Mouse (Mus musculus): ENCODE measurements around the gene Ptpn18.
"Not testable (repeated sequence)": the region's sequence is repeated elsewhere in the genome, so short reads cannot be mapped to it uniquely, and the experiment has no call there.

The Ptpn18 gene

DNA sequence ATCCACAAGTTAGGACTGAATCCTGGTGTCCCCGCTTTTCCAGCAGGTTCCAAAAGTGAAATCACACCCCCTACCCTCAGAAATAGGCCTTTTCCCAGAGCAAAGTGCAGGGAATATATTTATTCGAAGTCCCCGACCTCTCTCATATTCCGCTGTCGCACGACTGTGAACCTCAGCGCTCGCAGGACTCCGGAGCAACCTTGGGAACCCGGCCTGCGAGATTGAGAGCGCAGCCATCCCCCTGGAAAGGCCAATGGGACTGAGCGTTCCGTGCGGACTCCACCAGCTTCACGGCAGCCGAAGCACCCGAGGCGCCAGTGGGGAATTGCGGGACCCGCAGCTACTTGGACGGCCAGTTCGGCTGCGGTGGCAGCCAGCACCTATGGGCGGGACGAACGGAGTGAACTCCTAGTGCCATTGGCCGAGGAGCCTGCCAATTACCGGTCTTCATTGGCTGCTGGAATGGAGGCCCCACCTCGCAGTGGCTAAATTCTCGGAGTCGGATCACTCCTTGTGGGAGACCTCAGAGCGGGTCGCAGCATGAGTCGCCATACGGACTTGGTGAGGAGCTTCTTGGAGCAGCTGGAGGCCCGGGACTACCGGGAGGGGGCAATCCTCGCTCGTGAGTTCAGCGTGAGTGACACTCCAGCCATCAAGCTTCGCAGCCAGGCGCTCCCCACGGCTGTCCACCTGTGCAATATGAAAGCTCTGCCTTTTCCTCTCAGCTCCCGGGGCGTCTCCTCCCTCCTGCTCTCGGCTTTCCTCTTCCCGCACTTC lies at the start of gene Ptpn18:
TSS of gene Ptpn18 (plus strand) at position 479 of the 777 bp plus-strand sequence.
- DNase-seq (ENCODE audit: low spot score): peak; percentile 86

DNA sequence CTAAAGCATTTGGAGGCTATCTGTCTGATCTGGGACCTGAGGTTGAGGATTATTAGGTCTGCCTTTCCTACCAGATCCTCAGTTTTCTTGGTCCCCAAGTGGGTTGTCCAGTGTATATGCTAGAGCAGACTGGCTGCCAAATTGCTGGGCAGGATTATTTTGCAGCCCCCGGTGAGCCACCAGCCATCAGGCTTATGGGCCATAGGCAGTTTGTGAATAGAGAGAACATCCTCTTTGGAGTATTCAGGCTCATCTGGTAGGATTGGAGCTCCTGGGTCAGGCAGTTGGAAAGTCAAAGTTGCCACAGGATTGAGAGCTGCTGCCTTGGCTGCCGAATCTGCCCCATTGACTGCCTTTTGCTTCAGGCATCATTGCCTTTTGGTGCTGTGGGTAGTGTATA lies 31.1 kb upstream of the Ptpn18 start:
- DNase-seq (ENCODE audit: low spot score): no peak

GRCm38 (mm10) chr1:34429281-34429680 lies 30.3 kb upstream of the Ptpn18 start:
- DNase-seq (ENCODE audit: low spot score): no peak

DNA sequence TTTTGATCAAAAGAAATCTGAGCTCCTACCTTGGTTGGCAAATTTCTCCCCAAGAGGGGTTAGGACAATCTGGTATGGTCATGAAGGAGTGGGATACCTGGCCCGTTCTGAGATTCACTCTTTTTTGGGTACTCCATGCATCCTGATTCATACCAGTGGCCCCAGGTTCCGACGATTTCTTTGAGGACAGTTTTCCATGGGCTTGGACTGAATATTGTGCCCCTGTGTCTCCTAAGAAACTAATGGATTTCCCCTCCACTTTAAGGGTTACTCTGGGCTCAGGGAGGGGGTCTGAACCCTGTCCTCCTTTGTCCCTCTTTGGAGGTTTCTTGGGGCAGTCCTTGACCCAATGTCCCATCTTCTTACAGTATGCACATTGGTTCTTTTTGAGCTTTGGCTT lies 28.6 kb upstream of the Ptpn18 start:
- no peak for DNase-seq (ENCODE audit: low spot score)

DNA sequence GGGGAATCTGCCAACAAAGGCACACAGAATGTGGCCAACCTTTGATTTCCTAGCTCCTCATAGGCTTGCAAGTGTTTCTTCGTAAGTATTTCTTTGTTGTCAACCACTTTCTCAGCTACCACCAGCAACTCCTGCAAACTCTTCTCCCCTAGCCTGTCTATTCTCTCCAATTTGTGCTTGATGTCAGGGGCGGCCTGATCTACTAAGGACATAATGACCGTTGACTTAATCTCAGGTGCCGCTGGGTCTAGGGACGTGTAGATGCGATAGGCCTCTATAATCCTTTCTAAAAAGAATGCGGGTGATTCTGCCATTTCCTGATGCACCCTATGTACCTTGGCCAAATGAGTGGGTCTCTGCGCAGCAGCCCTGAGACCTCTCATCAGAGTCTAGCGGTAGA lies 28.1 kb upstream of the Ptpn18 start:
- DNase-seq (ENCODE audit: low spot score): no peak

GRCm38 (mm10) chr1:34432411-34432775 lies 27.2 kb upstream of the Ptpn18 start:
- DNase-seq (ENCODE audit: low spot score): no peak

DNA sequence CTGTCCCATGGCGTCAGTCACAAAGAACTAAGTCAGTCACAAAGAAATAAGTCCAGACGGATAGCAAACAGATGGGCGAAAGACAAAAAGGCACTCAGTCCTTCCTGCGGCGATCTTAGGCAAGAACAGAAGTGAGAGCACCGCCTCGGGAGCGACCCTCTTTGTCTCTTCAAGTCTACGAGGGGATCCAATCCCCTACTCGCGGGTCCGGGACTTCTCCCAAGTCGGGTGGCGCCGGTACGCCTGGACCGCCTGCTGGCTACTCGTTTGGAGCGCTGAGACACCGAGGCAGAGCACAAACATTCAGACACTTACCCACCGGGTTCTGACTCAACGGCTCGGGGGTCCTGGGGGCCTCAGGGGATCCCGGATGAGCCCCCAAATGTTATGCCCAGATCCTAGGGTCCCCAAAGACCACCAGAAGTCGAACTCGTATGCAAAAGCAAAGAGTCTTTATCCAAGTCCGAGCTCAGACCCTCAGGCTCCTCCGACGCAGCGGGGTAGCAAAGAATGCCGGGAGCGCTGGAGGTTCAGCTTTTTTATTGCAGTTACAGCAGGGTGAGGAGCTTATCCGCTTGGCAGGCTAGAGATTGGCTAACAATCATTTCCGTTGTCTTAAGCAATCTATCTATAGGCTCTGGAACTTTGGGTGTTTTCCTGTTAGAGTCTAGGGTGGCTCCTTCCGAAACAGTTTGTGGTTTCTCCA lies 26.6 kb upstream of the Ptpn18 start:
- peak; percentile 13 for DNase-seq (ENCODE audit: low spot score)

GRCm38 (mm10) chr1:34433891-34434521 lies 25.6 kb upstream of the Ptpn18 start:
- DNase-seq (ENCODE audit: low spot score): no peak

DNA sequence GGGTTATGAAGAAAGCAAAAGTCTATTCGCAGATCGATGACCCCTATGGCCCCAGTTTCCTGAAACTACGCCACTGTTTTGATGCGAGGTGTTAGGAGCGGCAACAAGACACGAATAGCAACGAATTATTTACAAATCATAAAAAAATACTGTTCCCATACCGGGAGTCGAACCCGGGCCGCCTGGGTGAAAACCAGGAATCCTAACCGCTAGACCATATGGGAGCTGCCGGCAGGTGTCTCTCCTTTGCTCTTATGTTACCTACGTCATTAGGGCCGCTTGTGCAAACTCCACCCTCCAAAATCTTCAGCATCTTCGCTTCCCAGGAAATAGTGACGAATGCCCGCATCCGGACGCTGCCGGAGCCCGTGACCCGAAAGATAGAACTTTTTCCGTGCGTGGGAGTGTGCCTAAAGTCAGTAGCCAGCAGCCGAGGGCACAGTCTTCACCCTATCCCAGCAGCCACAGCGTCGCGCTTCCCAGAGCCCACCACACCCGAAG lies 24.9 kb upstream of the Ptpn18 start:
- peak; percentile 88 for DNase-seq (ENCODE audit: low spot score)

GRCm38 (mm10) chr1:34435371-34436120 lies 24.0 kb upstream of the Ptpn18 start:
- no peak for DNase-seq (ENCODE audit: low spot score)

DNA sequence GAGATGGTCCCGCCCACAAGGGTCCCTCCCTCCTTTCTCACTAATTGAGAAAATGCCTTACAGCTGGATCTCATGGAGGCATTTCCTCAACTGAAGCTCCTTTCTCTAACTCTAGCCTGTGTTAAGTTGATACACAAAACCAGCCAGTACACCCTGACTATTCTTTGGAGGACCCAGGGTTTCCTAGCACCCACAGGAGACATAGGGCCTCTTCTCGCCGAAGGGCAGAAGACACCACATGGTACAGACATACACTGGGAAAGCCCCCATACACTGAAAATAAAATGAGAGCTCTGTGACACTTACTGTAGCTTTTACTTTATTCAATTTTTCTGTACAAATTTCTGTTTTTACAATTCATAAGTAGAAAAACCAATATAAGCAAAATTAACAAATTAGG lies 23.2 kb upstream of the Ptpn18 start:
- DNase-seq (ENCODE audit: low spot score): no peak

GRCm38 (mm10) chr1:34437366-34437765 lies 22.2 kb upstream of the Ptpn18 start:
- DNase-seq (ENCODE audit: low spot score): not testable (repeated sequence)

DNA sequence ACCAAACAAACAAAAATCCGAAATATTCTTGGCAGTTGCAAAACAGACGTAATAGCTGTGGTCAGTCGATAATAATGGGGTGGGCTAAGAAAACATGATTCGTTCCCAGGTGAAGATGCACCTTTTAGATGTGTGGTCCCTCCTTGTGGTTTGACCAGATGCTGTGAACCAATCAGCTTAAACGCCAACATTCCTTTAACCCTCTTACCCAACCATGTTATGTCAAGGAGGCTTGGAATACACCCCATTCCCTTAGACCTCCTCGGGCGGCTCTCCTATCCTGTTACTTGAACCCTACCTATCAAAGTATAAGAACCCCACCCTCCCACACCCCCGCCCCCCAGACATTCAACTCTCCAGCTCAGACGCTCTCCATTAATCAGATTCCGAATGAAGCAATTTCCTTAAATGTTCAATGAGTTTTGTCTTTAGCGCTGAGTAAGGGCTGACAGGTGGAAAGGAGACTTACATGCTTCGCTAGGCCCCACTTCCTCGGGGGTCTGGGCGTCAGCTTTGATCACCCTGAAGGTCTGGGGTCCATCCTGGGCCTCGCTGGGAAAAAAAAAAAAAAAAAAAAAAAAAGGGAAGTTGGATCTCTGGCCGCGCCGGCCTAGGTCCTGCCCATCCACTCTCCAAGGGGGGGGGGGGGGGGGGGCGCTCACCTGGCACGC lies 21.0 kb upstream of the Ptpn18 start:
- DNase-seq (ENCODE audit: low spot score): no peak

DNA sequence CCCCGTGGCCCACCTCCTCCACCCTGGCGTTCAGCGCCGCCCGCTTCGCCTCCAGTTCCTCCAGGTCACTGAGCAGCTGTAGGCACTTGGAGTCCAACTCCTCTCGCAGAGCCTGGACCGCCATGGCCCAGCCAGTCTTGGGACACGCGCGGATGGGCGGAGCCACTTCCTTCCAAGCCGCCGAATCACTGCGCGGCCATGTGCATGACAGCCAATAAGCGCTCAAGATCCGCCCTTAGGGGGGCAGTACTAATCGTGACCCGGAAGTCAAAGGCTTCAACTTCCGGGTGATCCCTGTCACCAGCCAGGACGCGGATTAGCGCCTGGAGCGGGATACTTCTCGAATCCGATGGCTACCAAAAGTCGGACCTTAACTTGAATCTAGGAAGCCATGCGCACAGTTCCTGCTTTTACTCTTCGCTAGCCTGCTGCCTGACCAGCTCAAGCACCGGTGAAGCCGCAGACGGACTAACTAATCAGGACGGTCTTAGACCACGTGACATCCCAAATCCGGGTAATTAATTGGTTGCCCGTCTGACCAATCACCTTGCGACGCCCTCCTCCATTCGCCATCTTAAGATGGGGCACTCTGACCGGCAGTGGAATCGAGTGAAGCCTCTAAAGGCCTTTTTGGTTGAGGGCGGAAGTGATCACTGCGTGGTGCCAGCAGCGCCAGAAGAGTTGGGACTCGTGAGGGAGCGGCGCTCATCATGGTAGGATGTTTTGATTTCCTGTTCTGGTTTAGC lies 20.2 kb upstream of the Ptpn18 start, which contains the start of the genes Ccdc115 and Imp4:
TSS of gene Ccdc115 (minus strand) at position 458 of the 746 bp plus-strand sequence.
TSS of gene Imp4 (plus strand) at position 637 of the 746 bp plus-strand sequence.
- peak; percentile 84 for DNase-seq (ENCODE audit: low spot score)

DNA sequence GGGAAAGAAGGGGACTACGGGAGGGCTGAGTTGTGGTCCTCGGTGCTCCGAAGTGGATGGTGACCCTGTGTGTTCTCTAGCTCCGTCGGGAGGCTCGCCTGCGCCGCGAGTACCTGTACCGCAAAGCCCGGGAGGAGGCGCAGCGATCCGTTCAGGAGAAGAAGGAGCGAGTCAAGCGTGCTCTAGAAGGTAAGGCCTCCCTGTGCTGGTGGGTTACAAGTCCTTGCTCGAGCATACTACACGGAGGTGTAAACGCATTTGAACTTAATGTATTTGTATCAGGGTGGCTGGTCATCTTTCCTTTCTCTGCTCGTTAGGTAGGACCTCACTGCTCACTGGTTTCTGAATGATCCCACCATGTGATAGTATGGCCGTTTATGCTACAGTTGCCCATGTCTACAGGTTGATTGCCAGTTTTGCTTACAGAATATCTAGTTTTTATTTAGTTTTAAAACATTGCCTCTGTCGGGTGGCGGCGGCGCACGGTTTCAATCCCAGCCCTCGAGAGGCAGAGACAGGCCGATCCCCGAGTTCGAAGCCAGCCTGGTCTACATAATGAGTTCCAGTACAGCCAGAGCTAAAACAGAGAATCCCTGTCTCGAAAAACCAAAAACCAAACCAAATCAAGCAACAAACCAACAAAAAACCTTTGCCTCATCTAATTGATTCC lies 19.5 kb upstream of the Ptpn18 start:
- DNase-seq (ENCODE audit: low spot score): no peak

DNA sequence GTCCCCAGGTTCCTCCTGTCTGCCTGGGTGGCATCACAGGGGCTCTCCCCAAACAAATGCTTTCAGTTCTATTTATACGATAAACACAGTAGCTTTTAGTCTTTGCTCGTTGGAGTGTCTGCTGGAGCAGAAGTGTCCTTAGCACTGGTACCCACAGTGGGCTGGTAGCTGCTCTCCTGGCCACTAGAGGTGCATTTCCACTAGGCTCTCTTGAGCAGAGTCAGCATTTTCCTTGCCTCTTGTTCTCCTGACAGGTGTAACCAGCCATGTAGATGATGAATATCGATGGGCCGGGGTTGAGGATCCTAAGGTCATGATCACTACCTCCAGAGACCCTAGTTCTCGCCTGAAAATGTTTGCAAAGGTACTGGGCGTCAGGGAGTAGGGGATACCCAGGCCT lies 16.4 kb upstream of the Ptpn18 start:
- no peak for DNase-seq (ENCODE audit: low spot score)

DNA sequence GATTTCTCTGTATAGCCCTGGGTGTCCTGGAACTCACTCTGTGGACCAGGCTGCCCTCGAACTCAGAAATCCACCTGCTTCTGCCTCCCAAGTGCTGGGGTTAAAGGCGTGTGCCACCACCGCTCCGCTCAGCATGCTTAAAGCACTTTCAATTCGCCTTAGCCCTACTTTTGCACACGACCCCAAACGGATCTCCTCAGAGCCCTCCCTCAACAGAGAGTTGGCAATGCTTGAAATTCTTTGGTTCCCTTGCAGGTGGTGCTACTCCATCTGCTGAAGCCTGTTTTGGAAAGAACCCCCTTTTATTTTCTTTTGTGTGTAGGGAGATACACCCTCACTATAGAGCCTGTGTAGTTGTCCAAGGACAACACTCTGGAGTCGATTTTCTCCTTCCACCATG lies 1.1 kb upstream of the Ptpn18 start:
- no peak for DNase-seq (ENCODE audit: low spot score)

DNA sequence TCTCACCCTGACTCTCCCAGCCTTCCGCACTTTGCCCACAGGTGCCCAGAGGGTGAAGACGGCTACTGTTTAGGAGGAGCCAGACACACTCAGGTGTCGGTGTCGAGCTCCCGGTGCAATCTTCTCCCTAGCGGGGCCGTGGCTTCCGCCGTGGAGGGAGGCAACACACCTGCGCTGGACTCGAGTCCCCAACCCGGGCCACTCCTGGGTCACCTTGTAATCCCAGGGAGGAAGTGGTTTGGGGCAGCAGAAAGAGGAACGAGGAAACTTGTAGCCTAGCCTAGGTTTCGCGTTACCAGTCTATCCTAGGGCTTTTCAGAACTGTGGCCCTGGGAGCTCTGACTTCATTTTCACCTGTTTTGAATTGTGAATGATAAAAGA lies 489 bp downstream of the Ptpn18 start:
- DNase-seq (ENCODE audit: low spot score): peak; percentile 21

GRCm38 (mm10) chr1:34462766-34463165 lies 3.2 kb downstream of the Ptpn18 start:
- peak; percentile 48 for DNase-seq (ENCODE audit: low spot score)

GRCm38 (mm10) chr1:34464310-34464817 lies 4.8 kb downstream of the Ptpn18 start:
- no peak for DNase-seq (ENCODE audit: low spot score)
